Mouse (Mus musculus): ENCODE measurements around the gene Gm28230. TPM values are rescaled to one million over a fixed set of nuclear protein-coding genes. Genes with fewer than 3 reads are reported as not detected.

The Gm28230 gene
- polyA plus RNA-seq, 1 experiment from 2014 or later = 2.4 TPM

- Histone ChIP-seq H3K4me3 (no peak overlapping the region), H3K27ac (replicated peaks) (no peak overlapping the region), H3K36me3 (no peaks in the 10 kb centered on the region), H3K9me3 (no peaks in the 10 kb centered on the region), H3K9ac (no peak overlapping the region), H3K27me3 (no peaks in the 10 kb centered on the region), H3K4me1 (replicated peaks) (no peaks in the 10 kb centered on the region; the same call in 1 of the 2 replicates), H3K4me2 (no peak overlapping the region)
- WGBS = 80% methylated on average over 5 of the region's 5 CpGs
- ATAC-seq (ENCODE audit: low read depth) = no peak
Measured at GRCm38 (mm10) chr2:74781386-74781785, 54.9 kb downstream of the Gm28230 start.

- 52% methylated on average over 7 of the region's 7 CpGs for WGBS
Measured at GRCm38 (mm10) chr2:74795531-74795930, 69.0 kb downstream of the Gm28230 start.

More at GRCm38 (mm10) chr2:74795531-74795930, 69.0 kb downstream of the Gm28230 start:
- H3K36me3 ChIP-seq = no peaks in the 10 kb centered on the region
- H3K27ac ChIP-seq (replicated peaks) = no peak overlapping the region
- no peaks in the 10 kb centered on the region for H3K4me1 ChIP-seq (replicated peaks)
- no peak for ATAC-seq (ENCODE audit: low read depth)
- no peak overlapping the region for H3K9ac ChIP-seq
- no peaks in the 10 kb centered on the region for H3K9me3 ChIP-seq
- H3K27me3 ChIP-seq = no peaks in the 10 kb centered on the region
- H3K4me3 ChIP-seq = no peak overlapping the region
- no peak overlapping the region for H3K4me2 ChIP-seq

MicroRNAs encoded within 50 kb of the gene (microRNA counts, 519-probe panel; counts per million panel counts)
- 5,942 counts per million, percentile 96 among the panel's probes with 10 or more counts for microRNA mmu-miR-10b

Small RNA genes within 50 kb of the gene (microRNA-seq; reads per million reads assigned to microRNA genes)
- gene Gm44463 (not detected), gene Mir10b (174,672 reads per million, percentile 100 among the genes with 10 or more reads in this experiment)

Other genes with a start within 250 kb of the Gm28230 start
- 45.0 and 46.8 TPM in 2 replicates for gene Lnpk, start 147.3 kb upstream of the Gm28230 start, polyA plus RNA-seq (2015; fragmentation: Nextera tagmentation; extraction: Ambion mirVana)
- 0.43 and 0.67 TPM in 2 replicates for gene Evx2, start 67.2 kb upstream of the Gm28230 start, polyA plus RNA-seq (2015; fragmentation: Nextera tagmentation; extraction: Ambion mirVana)
- 0.10 and 0.19 TPM in 2 replicates for gene Hoxd13, start 58.4 kb upstream of the Gm28230 start, polyA plus RNA-seq (2015; fragmentation: Nextera tagmentation; extraction: Ambion mirVana)
- gene Hoxd12, start 51.7 kb upstream of the Gm28230 start, polyA plus RNA-seq (2015; fragmentation: Nextera tagmentation; extraction: Ambion mirVana) = 0.50 and 1.7 TPM in 2 replicates
- gene Hoxd11, start 47.2 kb upstream of the Gm28230 start, polyA plus RNA-seq (2015; fragmentation: Nextera tagmentation; extraction: Ambion mirVana) = 4.0 and 6.5 TPM in 2 replicates
- gene Hoxd10, start 34.8 kb upstream of the Gm28230 start, polyA plus RNA-seq (2015; fragmentation: Nextera tagmentation; extraction: Ambion mirVana) = 87.2 and 132 TPM in 2 replicates
- gene Hoxd9, start 29.0 kb upstream of the Gm28230 start, polyA plus RNA-seq (2015; fragmentation: Nextera tagmentation; extraction: Ambion mirVana) = 27.7 and 42.7 TPM in 2 replicates
- 17.4 and 22.8 TPM in 2 replicates for gene Hoxd8, start 22.1 kb upstream of the Gm28230 start, polyA plus RNA-seq (2015; fragmentation: Nextera tagmentation; extraction: Ambion mirVana)
- 24.2 and 33.8 TPM in 2 replicates for gene Hoxd3, start 14.8 kb upstream of the Gm28230 start, polyA plus RNA-seq (2015; fragmentation: Nextera tagmentation; extraction: Ambion mirVana)
- 6.9 and 7.2 TPM in 2 replicates for gene Hoxd4, start 14.8 kb upstream of the Gm28230 start, polyA plus RNA-seq (2015; fragmentation: Nextera tagmentation; extraction: Ambion mirVana)
- gene Hoxd1, start 36.3 kb downstream of the Gm28230 start, polyA plus RNA-seq (2015; fragmentation: Nextera tagmentation; extraction: Ambion mirVana) = 6.4 and 9.0 TPM in 2 replicates
- 156 and 166 TPM in 2 replicates for gene Mtx2, start 99.1 kb downstream of the Gm28230 start, polyA plus RNA-seq (2015; fragmentation: Nextera tagmentation; extraction: Ambion mirVana)